Mouse (Mus musculus) heart, postnatal 0 days (tissue): ENCODE results near the gene Cbl. TPM values are rescaled to one million over a fixed set of nuclear protein-coding genes. Genes with fewer than 3 reads are reported as not detected.

Experiments used
- ATAC-seq: fragments of 200-750 bp; cut with Nextera tagmentation; 2 replicates; pipeline ENCODE4 v1.8.0; 2017; ENCODE audit warnings: low read depth, moderate number of reproducible peaks, moderate library complexity; ENCODE audit not compliant: insufficient read depth
- DNase-seq: peaks from one replicate; pipeline ENCODE4 v3.0.0-alpha.2; 2016; ENCODE audit warnings: low spot score
- H3K27ac ChIP-seq: fragments of 300-500 bp; sonication (generic); 2 replicates; pipeline ENCODE4 v1.5.1; 2014; ENCODE audit warnings: low read depth, mild to moderate bottlenecking
- H3K27me3 ChIP-seq: fragments of 300-500 bp; sonication (generic); 2 replicates; pipeline ENCODE4 v1.6.1; 2014; ENCODE audit warnings: low read length, mixed read lengths; ENCODE audit not compliant: control insufficient read depth, insufficient read depth
- H3K36me3 ChIP-seq: fragments of 300-500 bp; sonication (generic); replicated peaks from 2 replicates; pipeline ENCODE4 v1.6.1; 2014; ENCODE audit warnings: low read length, mixed read lengths; ENCODE audit not compliant: control insufficient read depth, insufficient read depth
- H3K4me1 ChIP-seq: fragments of 300-500 bp; sonication (generic); 2 replicates; pipeline ENCODE4 v1.6.1; 2014; ENCODE audit warnings: antibody characterized with exemption; ENCODE audit not compliant: control insufficient read depth, insufficient read depth
- H3K4me2 ChIP-seq: fragments of 300-500 bp; sonication (generic); 2 replicates; pipeline ENCODE4 v1.6.1; 2014; ENCODE audit warnings: low read depth, mild to moderate bottlenecking, low read length, moderate library complexity
- H3K4me3 ChIP-seq: fragments of 300-500 bp; sonication (generic); 2 replicates; pipeline ENCODE4 v1.5.1; 2014; ENCODE audit warnings: low read depth, low read length
- H3K9ac ChIP-seq: fragments of 300-500 bp; sonication (generic); replicated peaks from 2 replicates; pipeline ENCODE4 v1.6.1; 2014; ENCODE audit warnings: low read depth, low read length, mixed read lengths
- H3K9me3 ChIP-seq: fragments of 300-500 bp; sonication (generic); replicated peaks from 2 replicates; pipeline ENCODE4 v1.6.1; 2016; ENCODE audit warnings: low read length; ENCODE audit not compliant: control insufficient read depth
- CTCF ChIP-seq: IDR thresholded peaks from 2 replicates; pipeline ENCODE4 v1.5.1; 2016; ENCODE audit warnings: antibody characterized with exemption, control low read depth, low read depth
- EP300 ChIP-seq: IDR thresholded peaks from 2 replicates; pipeline ENCODE4 v1.6.1; 2016; ENCODE audit warnings: antibody characterized with exemption, low read depth
- WGBS: fragments of 180-500 bp; shearing (Covaris S2); extraction: QIAGEN DNeasy Blood & Tissue Kit; methylation state at CpG from one replicate; pipeline ENCODE4 v1.1.7; 2014; 5-methylcytosine and 5-hydroxymethylcytosine counted together
- polyA plus RNA-seq: library from polyadenylated mRNA; unstranded; fragments of >200 nt; fragmentation: Nextera tagmentation; extraction: Ambion mirVana; gene quantifications from 2 replicates; pipeline ENCODE4 v1.2.1, GENCODE M21; 2015
- total RNA-seq: library from RNA; depleted of rRNA; stranded (reverse); fragments of >200 nt; gene quantifications from 2 replicates; pipeline ENCODE4 v1.2.3, GENCODE M21; 2014; ENCODE audit warnings: low replicate concordance

Cbl gene
- total and polyA plus RNA-seq, 2 experiments from 2014 or later, result 5.2 to 17.6 TPM

DNA sequence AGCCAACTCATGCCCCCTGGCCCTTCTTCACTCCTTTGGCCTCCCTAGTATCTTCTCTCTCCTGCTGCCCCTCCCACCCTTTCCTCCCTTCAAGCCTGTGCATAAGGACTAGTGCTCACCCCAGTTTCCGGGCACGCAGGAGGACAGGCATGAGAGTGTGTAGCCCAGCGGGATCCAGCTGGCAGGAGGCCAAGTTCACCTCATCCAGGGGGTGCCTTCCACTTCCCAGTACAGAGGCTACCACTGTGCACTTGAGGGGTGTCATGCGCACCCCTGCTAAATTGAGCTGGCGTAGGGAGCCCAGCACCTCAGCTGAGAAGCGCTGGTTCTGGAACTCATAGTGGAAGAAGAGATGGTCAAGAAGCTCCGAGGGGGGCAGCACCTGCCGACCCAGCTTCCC is 22.4 kb upstream of the Cbl start:
- no peak for DNase-seq
- ATAC-seq, result no peak
- WGBS, result 67% methylated on average over 8 of the region's 8 CpGs
- H3K4me2 ChIP-seq, result no peak overlapping the region
- no peaks in the 10 kb centered on the region for H3K36me3 ChIP-seq
- H3K27ac ChIP-seq, result no peak overlapping the region
- H3K4me3 ChIP-seq, result no peak overlapping the region
- H3K4me1 ChIP-seq, result no peaks in the 10 kb centered on the region
- TF ChIP-seq CTCF (no peak), EP300 (no peak)
- no peaks in the 10 kb centered on the region for H3K9me3 ChIP-seq
- H3K27me3 ChIP-seq, result no peaks in the 10 kb centered on the region
- H3K9ac ChIP-seq, result no peak overlapping the region

DNA sequence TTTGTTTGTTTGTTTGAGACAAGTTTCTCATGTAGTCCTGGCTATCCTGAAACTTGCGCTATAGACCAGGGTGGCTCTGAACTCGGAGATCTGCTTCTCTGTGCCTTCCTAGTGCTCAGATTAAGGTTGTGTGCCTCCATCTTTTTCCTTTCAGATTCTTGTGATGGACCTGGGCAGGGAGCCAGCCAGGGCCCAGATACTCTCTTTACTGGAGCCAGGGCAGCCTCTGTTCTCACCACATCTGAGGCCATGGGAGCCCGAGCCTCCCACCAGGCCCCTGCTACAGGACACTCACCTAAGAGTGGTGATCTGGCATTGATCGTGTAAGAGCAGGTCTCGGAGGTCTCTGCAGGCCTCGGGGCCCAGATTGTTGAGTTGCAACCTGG is 21.3 kb upstream of the Cbl start:
- Histone ChIP-seq H3K27me3 (no peaks in the 10 kb centered on the region), H3K9me3 (no peaks in the 10 kb centered on the region), H3K4me1 (no peaks in the 10 kb centered on the region), H3K4me3 (no peak overlapping the region), H3K27ac (no peak overlapping the region), H3K36me3 (no peaks in the 10 kb centered on the region), H3K9ac (no peak overlapping the region), H3K4me2 (no peak overlapping the region)
- no peak for DNase-seq
- TF ChIP-seq CTCF, result no peak
- TF ChIP-seq EP300, result no peak
- no peak for ATAC-seq
- 50% methylated on average over 6 of the region's 6 CpGs for WGBS

DNA sequence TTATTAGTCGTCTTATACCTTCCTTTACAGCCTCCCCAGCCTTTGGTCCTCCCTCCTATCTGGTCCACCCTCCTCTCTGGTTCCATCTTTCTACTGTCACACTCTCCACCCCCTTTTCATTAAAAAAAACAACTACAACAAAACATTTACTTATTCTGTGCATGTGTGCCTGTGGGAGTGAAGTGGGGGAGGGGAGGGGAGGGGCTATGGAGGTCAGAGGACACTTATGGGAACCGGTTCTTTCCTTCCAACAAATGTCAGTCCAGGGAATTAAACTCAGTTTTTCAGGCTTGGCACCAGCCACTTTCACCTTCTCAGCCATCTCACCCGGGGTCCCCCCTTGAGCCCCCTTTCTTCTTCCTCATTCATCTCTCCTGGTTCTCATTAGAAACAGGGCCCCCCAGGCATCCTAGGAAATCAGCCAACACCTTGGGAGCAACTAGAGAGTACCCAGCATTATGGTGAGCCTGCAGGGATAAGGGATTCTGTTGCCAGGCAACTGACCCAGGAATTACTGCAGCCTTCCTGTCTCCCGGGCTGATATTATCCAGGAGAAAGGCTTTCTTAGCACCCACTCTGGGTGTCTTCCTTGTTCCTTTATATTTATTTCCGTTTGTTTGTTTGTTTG is 20.8 kb upstream of the Cbl start:
- WGBS, result 29% methylated on average over 5 of the region's 5 CpGs
- DNase-seq (no peak), ATAC-seq (no peak)
- Histone ChIP-seq H3K27me3 (no peaks in the 10 kb centered on the region), H3K4me2 (no peak overlapping the region), H3K9ac (no peak overlapping the region), H3K4me1 (no peaks in the 10 kb centered on the region), H3K36me3 (no peaks in the 10 kb centered on the region), H3K9me3 (no peaks in the 10 kb centered on the region), H3K4me3 (no peak overlapping the region), H3K27ac (no peak overlapping the region)
- TF ChIP-seq CTCF (no peak), EP300 (no peak)

DNA sequence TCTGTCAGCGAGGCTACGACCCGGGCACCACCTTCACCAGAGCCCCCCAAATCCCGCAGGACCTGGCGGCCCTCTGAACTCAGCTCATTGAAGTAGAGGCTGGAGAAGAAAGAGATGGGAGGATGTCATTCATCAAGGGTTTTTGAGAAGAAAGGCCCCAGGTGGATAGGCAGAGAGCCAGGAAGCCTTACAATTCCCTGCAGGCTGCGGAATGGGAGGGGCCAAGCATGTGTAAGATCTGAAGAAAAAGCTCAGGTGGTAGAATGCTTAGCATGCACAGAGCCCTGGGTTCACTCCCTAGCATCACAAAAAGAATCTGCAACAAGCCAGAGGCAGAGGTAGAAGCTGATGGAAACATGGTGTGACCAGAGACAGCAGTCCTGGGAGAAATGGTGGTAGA is 19.6 kb upstream of the Cbl start:
- ATAC-seq, result no peak
- WGBS, result 83% methylated on average over 6 of the region's 6 CpGs
- TF ChIP-seq EP300 (no peak), CTCF (no peak)
- Histone ChIP-seq H3K9ac (no peak overlapping the region), H3K4me3 (no peak overlapping the region), H3K4me2 (no peak overlapping the region), H3K9me3 (no peaks in the 10 kb centered on the region), H3K27me3 (no peaks in the 10 kb centered on the region), H3K4me1 (no peaks in the 10 kb centered on the region), H3K27ac (no peak overlapping the region), H3K36me3 (no peaks in the 10 kb centered on the region)
- no peak for DNase-seq

DNA sequence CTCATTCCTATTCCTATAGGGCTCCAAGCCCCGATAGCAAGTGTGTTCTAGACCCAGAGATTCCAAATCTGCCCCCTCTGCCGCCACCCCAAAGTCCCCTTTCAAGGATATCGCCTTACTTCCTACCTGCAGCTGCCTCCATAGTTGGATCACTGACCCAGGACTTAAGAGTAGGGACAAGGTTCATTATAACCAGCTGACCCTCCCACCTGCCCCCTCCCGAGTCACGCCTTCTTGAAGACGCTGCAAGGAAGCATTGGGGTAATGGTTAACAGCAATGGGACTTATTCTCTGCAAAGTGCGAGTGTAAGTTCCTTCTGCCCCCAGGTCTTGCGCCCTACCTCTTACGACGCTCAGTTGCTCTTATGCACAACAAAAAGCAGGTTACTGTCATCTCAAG is 17.5 kb upstream of the Cbl start, which contains the start of gene Pdzd3:
Gene Pdzd3, minus strand, starts transcription at position 158 of the 400 bp plus-strand sequence.
- no peak for ATAC-seq
- no peaks in the 10 kb centered on the region for H3K4me1 ChIP-seq
- no peak within 1 kb of the TSS for H3K4me2 ChIP-seq
- 81% methylated on average over 10 of the region's 10 CpGs for WGBS
- no peaks in the 10 kb centered on the region for H3K27me3 ChIP-seq
- no peak within 1 kb of the TSS for H3K27ac ChIP-seq
- H3K4me3 ChIP-seq, result no peak within 1 kb of the TSS
- H3K9me3 ChIP-seq, result no peaks in the 10 kb centered on the region
- no peak within 1 kb of the TSS for H3K9ac ChIP-seq
- no peak for TF ChIP-seq CTCF
- TF ChIP-seq EP300, result no peak
- DNase-seq, result no peak
- no peaks in the 10 kb centered on the region for H3K36me3 ChIP-seq

DNA sequence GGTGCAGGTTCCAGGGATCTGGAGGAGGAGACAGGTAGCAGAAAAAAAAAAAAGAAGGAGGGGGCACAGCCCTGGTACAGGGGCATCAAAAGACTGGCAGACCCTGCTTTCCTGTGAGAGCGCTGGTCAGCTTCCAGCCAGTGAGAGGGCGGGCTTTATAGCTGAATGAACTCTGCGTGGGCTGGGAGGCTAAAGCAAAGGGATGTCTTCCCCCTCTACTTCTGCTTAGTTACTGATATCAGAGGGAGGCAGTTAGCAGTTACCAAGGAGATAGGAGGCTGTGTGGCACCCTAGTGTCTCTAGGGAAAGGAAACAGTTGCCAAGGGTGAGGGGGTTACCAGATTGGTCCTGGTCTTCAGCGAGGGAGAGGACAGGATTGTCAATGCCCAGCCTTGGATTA is 16.6 kb upstream of the Cbl start:
- H3K4me3 ChIP-seq, result no peak overlapping the region

More for the DNA sequence above, 16.6 kb upstream of the Cbl start:
- Histone ChIP-seq H3K9me3 (no peaks in the 10 kb centered on the region), H3K9ac (no peak overlapping the region), H3K4me2 (no peak overlapping the region), H3K27ac (no peak overlapping the region), H3K27me3 (no peaks in the 10 kb centered on the region), H3K4me1 (no peaks in the 10 kb centered on the region), H3K36me3 (no peaks in the 10 kb centered on the region)
- DNase-seq (no peak), ATAC-seq (no peak)
- TF ChIP-seq EP300 (no peak), CTCF (no peak)
- WGBS, result 59% methylated on average over 4 of the region's 4 CpGs
